Mouse (Mus musculus) embryonic facial prominence, embryonic 12.5 days (tissue): Measurements from ENCODE around the gene Prss44. TPM values are rescaled to one million over a fixed set of nuclear protein-coding genes. Genes with fewer than 3 reads are reported as not detected.
"Not testable (repeated sequence)": the region's sequence is repeated elsewhere in the genome, so short reads cannot be mapped to it uniquely, and the experiment has no call there.

Source experiments
- ATAC-seq: fragments of 200-750 bp; cut with Nextera tagmentation; 2 replicates; pipeline ENCODE4 v1.8.0; 2017; ENCODE audit not compliant: insufficient number of reproducible peaks, insufficient read depth, low FRiP score, low TSS enrichment
- H3K27ac ChIP-seq: fragments of 300-500 bp; sonication (generic); 2 replicates; pipeline ENCODE4 v1.5.1; 2016; ENCODE audit warnings: mild to moderate bottlenecking
- H3K27me3 ChIP-seq: fragments of 300-500 bp; sonication (generic); 2 replicates; pipeline ENCODE4 v1.6.1; 2016; ENCODE audit warnings: mild to moderate bottlenecking, moderate library complexity
- H3K36me3 ChIP-seq: fragments of 300-500 bp; sonication (generic); 2 replicates; pipeline ENCODE4 v1.6.1; 2016; ENCODE audit warnings: mild to moderate bottlenecking
- H3K4me1 ChIP-seq: fragments of 300-500 bp; sonication (generic); 2 replicates; pipeline ENCODE4 v1.6.1; 2016
- H3K4me2 ChIP-seq: fragments of 300-500 bp; sonication (generic); replicated peaks from 2 replicates; pipeline ENCODE4 v1.6.1; 2016; ENCODE audit warnings: mild to moderate bottlenecking, moderate library complexity
- H3K4me3 ChIP-seq: fragments of 300-500 bp; sonication (generic); 2 replicates; pipeline ENCODE4 v1.5.1; 2016; ENCODE audit warnings: mild to moderate bottlenecking
- H3K9ac ChIP-seq: fragments of 300-500 bp; sonication (generic); 2 replicates; pipeline ENCODE4 v1.6.1; 2016; ENCODE audit warnings: mild to moderate bottlenecking, moderate library complexity
- H3K9me3 ChIP-seq: fragments of 300-500 bp; sonication (generic); 2 replicates; pipeline ENCODE4 v1.6.1; 2016; ENCODE audit warnings: mild to moderate bottlenecking, moderate library complexity
- WGBS: fragments of 180-500 bp; shearing (Covaris S2); methylation state at CpG from one replicate; pipeline ENCODE4 v1.1.7; 2016; 5-methylcytosine and 5-hydroxymethylcytosine counted together
- polyA plus RNA-seq: library from polyadenylated mRNA; unstranded; fragments of >200 nt; fragmentation: Nextera tagmentation; extraction: Ambion mirVana; gene quantifications from 2 replicates; pipeline ENCODE4 v1.2.1, GENCODE M21; 2016

The Prss44 gene
- polyA plus RNA-seq, 1 experiment from 2014 or later, result not detected

DNA sequence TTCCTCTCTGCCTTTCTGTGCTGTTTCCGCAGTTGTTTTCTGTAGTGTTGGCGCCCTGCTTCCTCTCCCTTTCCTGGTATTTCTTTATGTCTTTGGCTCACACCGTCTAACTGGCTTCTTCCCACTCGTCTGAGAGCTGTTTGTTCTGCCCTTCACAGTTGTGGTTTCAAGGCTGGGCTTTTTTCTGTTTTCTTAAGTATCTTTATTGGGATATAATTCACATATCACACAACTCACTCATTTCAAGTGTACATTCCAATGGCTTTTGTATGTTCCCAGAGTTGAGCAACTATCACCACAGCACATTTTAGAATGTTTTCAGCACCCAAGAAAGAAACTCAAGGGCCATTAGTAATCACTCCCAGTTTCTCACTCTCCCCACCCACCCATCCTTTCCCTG lies 23.3 kb upstream of the Prss44 start:
- 78% methylated on average over 4 of the region's 4 CpGs for WGBS
- H3K27me3 ChIP-seq, result no peaks in the 10 kb centered on the region
- H3K4me3 ChIP-seq, result no peak overlapping the region

DNA sequence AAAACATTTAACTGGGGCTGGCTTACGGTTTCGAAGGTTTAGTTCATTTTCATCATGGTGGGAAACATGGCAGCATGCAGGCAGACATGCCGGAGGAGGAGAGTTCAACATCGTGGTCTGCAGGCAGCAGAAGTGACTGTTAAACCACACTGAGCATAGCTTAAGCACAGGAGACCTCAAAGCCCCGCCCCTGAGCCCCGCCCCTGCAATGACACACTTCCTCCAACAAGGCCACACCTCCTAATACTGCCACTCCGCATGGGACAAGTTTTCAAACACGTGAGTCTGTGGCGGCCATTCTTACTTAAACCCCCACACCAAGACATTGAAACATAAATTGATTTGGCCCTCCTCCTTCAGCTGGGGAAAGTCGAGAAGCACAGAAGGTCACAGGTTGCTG lies 16.8 kb upstream of the Prss44 start:
- WGBS, result 86% methylated on average over 10 of the region's 10 CpGs
- ATAC-seq, result no peak
- Histone ChIP-seq H3K27me3 (no peaks in the 10 kb centered on the region), H3K4me2 (no peak overlapping the region), H3K4me1 (no peaks in the 10 kb centered on the region), H3K9me3 (no peaks in the 10 kb centered on the region), H3K27ac (no peak overlapping the region), H3K4me3 (no peak overlapping the region), H3K36me3 (no peaks in the 10 kb centered on the region), H3K9ac (no peak overlapping the region)

More for the DNA sequence above, 23.3 kb upstream of the Prss44 start:
- H3K36me3 ChIP-seq, result no peaks in the 10 kb centered on the region
- no peak overlapping the region for H3K27ac ChIP-seq
- H3K4me1 ChIP-seq, result no peaks in the 10 kb centered on the region
- no peak for ATAC-seq
- H3K4me2 ChIP-seq, result no peak overlapping the region
- no peak overlapping the region for H3K9ac ChIP-seq
- H3K9me3 ChIP-seq, result no peaks in the 10 kb centered on the region

DNA sequence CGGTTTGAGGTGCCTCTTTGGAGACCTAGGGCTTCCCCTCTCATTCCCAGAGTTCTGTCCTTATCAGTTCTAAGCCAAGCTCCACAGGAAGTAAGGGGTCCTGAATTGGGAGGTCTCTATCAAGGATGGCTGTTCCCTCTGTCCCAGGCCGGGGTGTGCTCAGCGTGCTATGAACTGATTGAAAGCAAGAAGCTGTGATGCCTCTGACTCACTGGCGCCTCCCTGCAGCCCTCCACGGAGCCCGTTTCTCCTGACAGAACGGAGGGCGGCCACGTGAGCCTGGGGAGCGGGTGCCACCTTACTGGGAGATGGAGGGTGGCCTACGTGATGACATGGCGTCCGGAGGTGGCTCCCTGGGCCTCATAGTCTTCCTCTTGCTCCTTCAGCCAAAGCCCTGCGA lies 15.9 kb upstream of the Prss44 start, which contains the start of gene Prss42:
Gene Prss42 (plus strand): TSS at position 301 of the 400 bp plus-strand sequence.
- Histone ChIP-seq H3K9ac (no peak within 1 kb of the TSS), H3K4me2 (no peak within 1 kb of the TSS), H3K27me3 (no peaks in the 10 kb centered on the region), H3K36me3 (no peaks in the 10 kb centered on the region), H3K27ac (no peak within 1 kb of the TSS), H3K9me3 (no peaks in the 10 kb centered on the region), H3K4me1 (no peaks in the 10 kb centered on the region), H3K4me3 (no peak within 1 kb of the TSS)
- WGBS, result 92% methylated on average over 14 of the region's 14 CpGs
- ATAC-seq, result no peak

DNA sequence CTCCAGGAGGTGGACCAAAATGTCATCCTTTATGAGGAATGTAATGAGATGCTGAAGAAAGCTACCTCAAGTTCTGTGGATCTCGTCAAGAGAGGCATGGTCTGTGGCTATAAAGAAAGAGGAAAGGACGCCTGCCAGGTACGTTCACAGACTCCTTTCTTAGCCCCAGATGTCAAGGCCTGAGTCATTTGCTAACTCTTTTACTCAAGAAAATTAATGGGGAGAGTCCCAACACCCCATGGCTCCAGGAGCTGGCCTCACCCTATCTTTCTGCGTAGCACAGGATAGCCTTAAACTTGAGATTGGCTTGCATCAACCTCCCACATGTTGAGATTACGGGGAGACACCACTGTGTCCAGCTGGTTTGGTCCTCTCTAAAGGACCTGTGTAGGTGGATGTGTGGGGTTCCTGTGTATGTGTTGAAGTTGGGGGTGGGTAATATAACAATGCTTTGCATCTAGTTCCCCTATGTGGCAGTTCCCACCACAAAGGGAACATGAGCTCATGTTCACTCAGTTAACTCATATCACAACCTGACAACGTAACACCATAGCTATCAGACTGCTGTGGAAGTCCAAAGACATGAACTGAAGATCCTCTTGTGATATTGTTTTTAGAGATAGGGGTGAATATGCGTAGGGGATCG lies 12.8 kb upstream of the Prss44 start:
- no peak for ATAC-seq

DNA sequence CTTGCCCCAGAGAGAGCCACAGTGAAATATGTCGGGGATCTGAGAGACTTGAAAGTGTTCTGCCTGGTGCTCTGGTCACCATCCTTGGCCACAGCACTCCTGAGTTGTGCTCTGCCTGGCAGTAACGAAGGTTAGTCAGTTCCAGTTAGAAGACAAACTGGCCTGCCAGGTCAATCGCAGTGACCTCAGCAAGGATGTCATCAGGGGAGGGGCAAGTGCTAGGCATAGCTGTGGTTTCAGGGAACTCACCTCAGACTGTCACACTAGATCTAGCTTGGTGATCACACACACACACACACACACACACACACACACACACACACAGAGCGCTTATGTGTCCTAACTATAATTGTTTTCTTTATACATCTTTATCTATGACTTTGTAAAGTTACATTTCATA lies 10.5 kb upstream of the Prss44 start:
- H3K36me3 ChIP-seq, result no peaks in the 10 kb centered on the region
- no peak for ATAC-seq
- H3K9me3 ChIP-seq, result no peaks in the 10 kb centered on the region
- no peak overlapping the region for H3K9ac ChIP-seq
- 67% methylated on average over 4 of the region's 4 CpGs for WGBS
- H3K27ac ChIP-seq, result no peak overlapping the region
- no peaks in the 10 kb centered on the region for H3K4me1 ChIP-seq
- no peak overlapping the region for H3K4me3 ChIP-seq
- no peak overlapping the region for H3K4me2 ChIP-seq
- no peaks in the 10 kb centered on the region for H3K27me3 ChIP-seq

More for the DNA sequence above, 12.8 kb upstream of the Prss44 start:
- no peaks in the 10 kb centered on the region for H3K27me3 ChIP-seq
- no peak overlapping the region for H3K4me3 ChIP-seq
- no peaks in the 10 kb centered on the region for H3K9me3 ChIP-seq
- H3K36me3 ChIP-seq, result no peaks in the 10 kb centered on the region
- H3K4me2 ChIP-seq, result no peak overlapping the region
- no peak overlapping the region for H3K27ac ChIP-seq
- 91% methylated on average over 8 of the region's 8 CpGs for WGBS
- H3K4me1 ChIP-seq, result no peaks in the 10 kb centered on the region
- no peak overlapping the region for H3K9ac ChIP-seq

DNA sequence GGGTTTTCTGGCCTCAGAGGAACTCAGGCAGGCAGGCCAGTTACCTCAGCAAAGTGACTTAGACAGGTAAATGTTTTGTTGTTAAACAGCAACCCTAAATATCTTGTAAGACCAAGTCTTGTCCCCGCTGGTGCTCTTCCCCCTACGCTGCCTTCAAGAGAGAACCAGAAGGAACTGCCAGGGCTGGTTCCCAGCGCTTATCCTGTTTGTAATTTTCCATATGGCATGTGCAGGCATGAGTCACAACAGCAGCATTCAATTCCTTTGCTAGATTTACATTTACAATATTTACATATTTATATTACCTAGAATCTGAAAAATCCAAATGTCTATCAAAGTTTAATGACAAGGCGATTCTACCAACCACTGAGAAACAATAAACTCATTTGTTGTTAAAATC lies 3.7 kb upstream of the Prss44 start:
- H3K4me2 ChIP-seq, result no peak overlapping the region
- no peak for ATAC-seq
- no peaks in the 10 kb centered on the region for H3K9me3 ChIP-seq
- H3K27me3 ChIP-seq, result no peaks in the 10 kb centered on the region
- H3K27ac ChIP-seq, result no peak overlapping the region
- no peaks in the 10 kb centered on the region for H3K36me3 ChIP-seq
- no peak overlapping the region for H3K9ac ChIP-seq
- no peaks in the 10 kb centered on the region for H3K4me1 ChIP-seq
- H3K4me3 ChIP-seq, result no peak overlapping the region
- WGBS, result 81% methylated on average over 4 of the region's 4 CpGs

DNA sequence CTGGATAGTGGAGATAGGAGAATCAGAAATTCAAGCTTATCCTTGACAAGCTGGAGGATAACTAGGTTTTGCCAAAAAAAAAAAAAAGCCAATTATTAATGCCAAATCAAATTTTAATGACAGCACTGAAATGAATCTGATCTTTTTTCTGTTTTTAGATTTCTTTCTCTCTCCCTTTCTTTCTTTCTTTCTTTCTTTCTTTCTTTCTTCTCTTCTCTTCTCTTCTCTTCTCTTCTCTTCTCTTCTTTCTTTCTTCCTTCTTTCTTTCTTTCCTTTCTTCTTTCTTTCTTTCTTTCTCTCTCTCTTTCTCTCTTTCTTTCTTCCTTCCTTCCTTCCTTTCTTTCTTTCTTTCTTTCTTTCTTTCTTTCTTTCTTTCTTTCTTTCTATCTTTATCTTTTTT lies 6.8 kb downstream of the Prss44 start:
- not testable (repeated sequence) for H3K27ac ChIP-seq, H3K9me3 ChIP-seq, H3K9ac ChIP-seq, H3K36me3 ChIP-seq, H3K4me2 ChIP-seq, H3K27me3 ChIP-seq, ATAC-seq, H3K4me3 ChIP-seq, H3K4me1 ChIP-seq

DNA sequence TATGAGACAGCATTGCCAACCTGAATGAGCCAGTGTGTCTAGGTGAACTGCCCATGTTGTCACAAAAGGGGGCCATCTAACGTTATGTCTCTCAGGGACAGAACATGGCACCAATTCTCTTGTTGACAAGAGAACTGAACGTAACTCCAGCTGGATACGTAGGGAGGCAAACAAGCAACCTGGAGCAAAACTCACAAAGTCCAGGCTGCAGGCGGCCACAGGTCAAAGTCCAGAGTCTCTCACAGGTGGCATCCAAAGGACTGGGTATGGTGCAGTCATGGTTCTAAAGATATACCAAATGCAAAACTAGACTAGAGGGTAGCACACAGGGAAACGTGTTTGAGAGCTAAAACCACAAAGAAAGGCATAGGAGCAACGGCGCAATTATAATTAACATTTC lies 7.6 kb downstream of the Prss44 start:
- H3K9ac ChIP-seq, result no peak overlapping the region
- no peak overlapping the region for H3K4me3 ChIP-seq
- 88% methylated on average over 7 of the region's 7 CpGs for WGBS
- no peaks in the 10 kb centered on the region for H3K4me1 ChIP-seq
- H3K27ac ChIP-seq, result no peak overlapping the region
- H3K27me3 ChIP-seq, result no peaks in the 10 kb centered on the region
- no peak overlapping the region for H3K4me2 ChIP-seq
- H3K36me3 ChIP-seq, result no peaks in the 10 kb centered on the region
- ATAC-seq, result no peak
- H3K9me3 ChIP-seq, result no peaks in the 10 kb centered on the region

DNA sequence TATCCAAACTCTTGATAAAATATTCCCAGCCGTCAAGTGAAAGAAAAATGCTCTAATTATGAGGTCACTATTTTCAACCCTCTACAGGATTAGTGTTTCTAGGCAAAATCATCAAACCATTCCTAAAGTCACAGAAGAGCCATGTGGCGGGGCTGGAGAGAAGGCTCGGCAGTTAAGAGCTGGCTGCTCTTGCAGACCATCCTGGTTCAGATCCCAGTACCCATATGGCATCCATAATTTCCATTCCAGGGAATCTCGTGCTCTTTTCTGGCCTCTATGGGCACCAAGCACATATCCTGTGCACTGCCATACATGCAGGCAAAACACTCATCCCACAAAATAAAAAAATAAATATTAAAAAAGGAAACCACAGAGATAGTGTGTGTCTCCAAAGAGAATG lies 11.6 kb downstream of the Prss44 start:
- no peak overlapping the region for H3K9ac ChIP-seq
- 77% methylated on average over 4 of the region's 4 CpGs for WGBS
- peaks cover 5% of the 10 kb centered on the region; the same call in 1 of the 2 replicates for H3K27me3 ChIP-seq
- H3K4me2 ChIP-seq, result no peak overlapping the region
- H3K27ac ChIP-seq, result no peak overlapping the region
- H3K4me3 ChIP-seq, result no peak overlapping the region
- H3K36me3 ChIP-seq, result no peaks in the 10 kb centered on the region
- H3K4me1 ChIP-seq, result no peaks in the 10 kb centered on the region
- no peak for ATAC-seq
- H3K9me3 ChIP-seq, result no peaks in the 10 kb centered on the region

DNA sequence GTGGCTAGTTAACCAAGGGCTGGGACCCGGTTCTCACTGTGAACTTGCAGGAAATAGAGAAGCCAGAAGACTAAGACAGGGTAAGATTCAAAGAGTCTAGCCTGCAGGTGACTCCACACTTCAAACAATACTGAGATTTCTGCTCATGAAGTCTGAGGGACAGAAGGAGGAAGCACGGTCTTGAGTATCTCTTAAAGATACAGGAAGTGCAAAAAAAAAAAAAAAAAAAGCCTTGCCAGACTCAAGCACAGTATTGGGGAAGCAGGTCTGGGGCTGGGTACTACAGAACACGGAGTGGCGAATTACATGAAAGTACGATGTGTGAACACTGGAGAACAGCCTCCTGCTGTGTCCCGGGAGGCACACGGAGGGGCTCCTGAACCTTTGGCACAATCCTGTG lies 12.0 kb downstream of the Prss44 start:
- Histone ChIP-seq H3K4me2 (no peak overlapping the region), H3K27me3 (peaks cover 5% of the 10 kb centered on the region; the same call in 1 of the 2 replicates), H3K9me3 (no peaks in the 10 kb centered on the region), H3K36me3 (no peaks in the 10 kb centered on the region), H3K4me3 (no peak overlapping the region), H3K9ac (no peak overlapping the region), H3K4me1 (no peaks in the 10 kb centered on the region), H3K27ac (no peak overlapping the region)
- ATAC-seq, result no peak
- WGBS, result 72% methylated on average over 7 of the region's 7 CpGs

DNA sequence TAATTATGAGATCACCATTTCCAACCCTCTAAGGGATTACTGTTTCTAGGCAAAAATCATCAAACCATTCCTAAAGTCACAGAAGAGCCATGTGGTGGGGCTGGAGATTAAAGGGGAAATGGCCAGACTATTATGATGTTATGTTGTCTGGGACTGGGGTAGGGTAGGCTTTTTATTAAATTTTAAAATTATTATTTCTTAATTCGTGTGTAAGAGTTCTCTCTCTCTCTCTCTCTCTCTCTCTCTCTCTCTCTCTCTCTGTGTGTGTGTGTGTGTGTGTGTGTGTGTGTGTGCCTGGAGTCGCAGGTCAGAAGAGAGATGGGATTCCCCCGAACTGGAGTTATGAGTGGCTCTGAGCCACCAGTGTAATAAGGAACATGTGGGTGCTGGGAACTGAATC lies 12.6 kb downstream of the Prss44 start, which contains the start of gene Prss43:
Gene Prss43 (plus strand): TSS at position 301 of the 400 bp plus-strand sequence.
- 63% methylated on average over 3 of the region's 3 CpGs for WGBS
- Histone ChIP-seq H3K4me3 (no peak within 1 kb of the TSS), H3K9ac (no peak within 1 kb of the TSS), H3K9me3 (no peaks in the 10 kb centered on the region), H3K4me1 (no peaks in the 10 kb centered on the region), H3K4me2 (no peak within 1 kb of the TSS), H3K36me3 (no peaks in the 10 kb centered on the region), H3K27me3 (peaks cover 5% of the 10 kb centered on the region; the same call in 1 of the 2 replicates), H3K27ac (no peak within 1 kb of the TSS)
- ATAC-seq, result no peak

DNA sequence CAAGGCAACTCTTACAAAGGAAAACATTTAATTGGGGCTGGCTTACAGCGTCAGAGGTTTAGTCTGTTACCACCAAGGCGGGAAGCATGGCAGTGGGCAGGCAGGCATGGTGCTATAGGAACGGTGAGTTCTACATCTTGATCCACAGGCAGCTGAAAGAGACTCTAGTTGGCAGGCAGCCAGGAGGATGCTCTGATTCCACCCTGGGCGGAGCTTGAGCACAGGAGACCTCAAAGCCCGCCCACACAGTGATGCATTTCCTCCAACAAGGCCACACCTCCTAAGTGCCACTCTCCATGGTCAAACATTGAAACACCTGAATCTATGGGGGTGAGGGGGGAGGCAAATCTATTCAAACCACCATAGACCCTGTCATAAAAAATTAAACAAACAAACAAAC lies 19.2 kb downstream of the Prss44 start:
- no peak for ATAC-seq
- peaks cover 7% of the 10 kb centered on the region; the same call in 1 of the 2 replicates for H3K27me3 ChIP-seq
- no peak overlapping the region for H3K9ac ChIP-seq
- no peaks in the 10 kb centered on the region for H3K4me1 ChIP-seq
- H3K4me3 ChIP-seq, result no peak overlapping the region
- H3K27ac ChIP-seq, result no peak overlapping the region
- H3K4me2 ChIP-seq, result no peak overlapping the region
- WGBS, result 79% methylated on average over 5 of the region's 5 CpGs
- H3K9me3 ChIP-seq, result no peaks in the 10 kb centered on the region
- H3K36me3 ChIP-seq, result no peaks in the 10 kb centered on the region
